Mouse (Mus musculus) kidney, embryonic 15.5 days (tissue): ENCODE results near the gene Vkorc1l1. TPM values are rescaled to one million over a fixed set of nuclear protein-coding genes. Genes with fewer than 3 reads are reported as not detected.
"Not testable (repeated sequence)": the region's sequence is repeated elsewhere in the genome, so short reads cannot be mapped to it uniquely, and the experiment has no call there.

ENCODE experiments used
- ATAC-seq: fragments of 200-750 bp; cut with Nextera tagmentation; replicated peaks from 2 replicates; pipeline ENCODE4 v1.8.0; 2017; ENCODE audit warnings: moderate TSS enrichment; ENCODE audit not compliant: low FRiP score
- H3K27ac ChIP-seq: fragments of 300-500 bp; sonication (generic); 2 replicates; pipeline ENCODE4 v1.5.1; 2015; ENCODE audit warnings: mild to moderate bottlenecking, inconsistent platforms
- H3K27me3 ChIP-seq: fragments of 300-500 bp; sonication (generic); 2 replicates; pipeline ENCODE4 v1.6.1; 2015; ENCODE audit warnings: inconsistent platforms
- H3K36me3 ChIP-seq: fragments of 300-500 bp; sonication (generic); 2 replicates; pipeline ENCODE4 v1.6.1; 2015; ENCODE audit warnings: inconsistent platforms
- H3K4me1 ChIP-seq: fragments of 300-500 bp; sonication (generic); 2 replicates; pipeline ENCODE4 v1.6.1; 2015; ENCODE audit warnings: inconsistent platforms
- H3K4me2 ChIP-seq: fragments of 300-500 bp; sonication (generic); 2 replicates; pipeline ENCODE4 v1.6.1; 2015; ENCODE audit warnings: moderate library complexity, mild to moderate bottlenecking, inconsistent platforms
- H3K4me3 ChIP-seq: fragments of 300-500 bp; sonication (generic); replicated peaks from 2 replicates; pipeline ENCODE4 v1.5.1; 2015; ENCODE audit warnings: mild to moderate bottlenecking, inconsistent platforms
- H3K9ac ChIP-seq: fragments of 300-500 bp; sonication (generic); 2 replicates; pipeline ENCODE4 v1.6.1; 2015; ENCODE audit warnings: mild to moderate bottlenecking, inconsistent platforms
- H3K9me3 ChIP-seq: fragments of 300-500 bp; sonication (generic); replicated peaks from 2 replicates; pipeline ENCODE4 v1.6.1; 2016; ENCODE audit warnings: inconsistent platforms
- WGBS: fragments of 180-500 bp; shearing (Covaris S2); methylation state at CpG from one replicate; pipeline ENCODE4 v1.1.7; 2015; ENCODE audit warnings: mixed read lengths; 5-methylcytosine and 5-hydroxymethylcytosine counted together
- polyA plus RNA-seq: library from polyadenylated mRNA; unstranded; fragments of >200 nt; fragmentation: Nextera tagmentation; extraction: Ambion mirVana; gene quantifications from 2 replicates; pipeline ENCODE4 v1.2.1, GENCODE M21; 2015

The Vkorc1l1 gene
- polyA plus RNA-seq, 1 experiment from 2014 or later, result 26.3 TPM

- Histone ChIP-seq H3K4me3 (no peak overlapping the region), H3K27me3 (no peaks in the 10 kb centered on the region), H3K4me1 (no peaks in the 10 kb centered on the region), H3K27ac (no peak overlapping the region), H3K9ac (no peak overlapping the region), H3K36me3 (no peaks in the 10 kb centered on the region), H3K9me3 (no peaks in the 10 kb centered on the region), H3K4me2 (no peak overlapping the region)
- 58% methylated on average over 8 of the region's 8 CpGs for whole genome bisulfite sequencing
- no peak for ATAC-seq
Observed at GRCm38 (mm10) chr5:129919320-129919719, 22.4 kb upstream of the Vkorc1l1 start.

GRCm38 (mm10) chr5:129921972-129922371 lies 19.8 kb upstream of the Vkorc1l1 start:
- H3K4me2 ChIP-seq, result no peak overlapping the region
- H3K27ac ChIP-seq, result no peak overlapping the region
- H3K4me3 ChIP-seq, result no peak overlapping the region
- no peak overlapping the region for H3K9ac ChIP-seq
- no peak for ATAC-seq
- no peaks in the 10 kb centered on the region for H3K36me3 ChIP-seq
- no peaks in the 10 kb centered on the region for H3K9me3 ChIP-seq
- H3K27me3 ChIP-seq, result no peaks in the 10 kb centered on the region
- WGBS, result 92% methylated on average over 4 of the region's 4 CpGs
- H3K4me1 ChIP-seq, result no peaks in the 10 kb centered on the region

- H3K4me3 ChIP-seq, result no peak overlapping the region
- no peaks in the 10 kb centered on the region for H3K4me1 ChIP-seq
- H3K9ac ChIP-seq, result no peak overlapping the region
- no peaks in the 10 kb centered on the region for H3K36me3 ChIP-seq
- no peaks in the 10 kb centered on the region for H3K9me3 ChIP-seq
- no peak overlapping the region for H3K27ac ChIP-seq
- no peak overlapping the region for H3K4me2 ChIP-seq
- WGBS, result 80% methylated on average over 8 of the region's 8 CpGs
- no peak for ATAC-seq
- no peaks in the 10 kb centered on the region for H3K27me3 ChIP-seq
Observed at GRCm38 (mm10) chr5:129924820-129925452, 16.8 kb upstream of the Vkorc1l1 start.

GRCm38 (mm10) chr5:129925933-129926332 lies 15.8 kb upstream of the Vkorc1l1 start:
- Histone ChIP-seq H3K36me3 (no peaks in the 10 kb centered on the region), H3K9ac (no peak overlapping the region), H3K9me3 (no peaks in the 10 kb centered on the region), H3K4me3 (no peak overlapping the region), H3K4me1 (no peaks in the 10 kb centered on the region), H3K4me2 (no peak overlapping the region), H3K27me3 (no peaks in the 10 kb centered on the region), H3K27ac (no peak overlapping the region)
- WGBS, result 58% methylated on average over 5 of the region's 5 CpGs
- ATAC-seq, result no peak

- Histone ChIP-seq H3K4me3 (no peak overlapping the region), H3K27me3 (no peaks in the 10 kb centered on the region), H3K9me3 (no peaks in the 10 kb centered on the region), H3K4me1 (no peaks in the 10 kb centered on the region), H3K36me3 (no peaks in the 10 kb centered on the region), H3K27ac (no peak overlapping the region), H3K9ac (no peak overlapping the region), H3K4me2 (no peak overlapping the region)
- ATAC-seq, result no peak
- 55% methylated on average over 9 of the region's 9 CpGs for WGBS
Observed at GRCm38 (mm10) chr5:129929924-129930855, 11.6 kb upstream of the Vkorc1l1 start.

GRCm38 (mm10) chr5:129936941-129937340 lies 4.8 kb upstream of the Vkorc1l1 start:
- Histone ChIP-seq H3K9me3 (no peaks in the 10 kb centered on the region), H3K27me3 (no peaks in the 10 kb centered on the region), H3K27ac (no peak overlapping the region), H3K4me1 (0 out of 2 replicates have a peak, but pooled peaks cover 5% of the 10 kb centered on the region), H3K4me3 (no peak overlapping the region), H3K36me3 (no peaks in the 10 kb centered on the region), H3K4me2 (no peak overlapping the region), H3K9ac (no peak overlapping the region)
- 48% methylated on average over 4 of the region's 4 CpGs for WGBS
- no peak for ATAC-seq

GRCm38 (mm10) chr5:129940281-129940680 lies 1.5 kb upstream of the Vkorc1l1 start:
- Histone ChIP-seq H3K4me1 (peaks cover 16% of the 10 kb centered on the region), H3K9me3 (no peaks in the 10 kb centered on the region), H3K4me2 (peak overlapping the region; percentile 55; the same call in 1 of the 2 replicates), H3K27ac (no peak overlapping the region), H3K9ac (no peak overlapping the region), H3K36me3 (peaks cover 4% of the 10 kb centered on the region; the same call in 1 of the 2 replicates), H3K4me3 (no peak overlapping the region), H3K27me3 (no peaks in the 10 kb centered on the region)
- WGBS, result 58% methylated on average over 2 of the region's 2 CpGs
- no peak for ATAC-seq

- H3K27ac ChIP-seq, result peak overlapping the region; percentile 59
- peaks cover 16% of the 10 kb centered on the region for H3K4me1 ChIP-seq
- H3K27me3 ChIP-seq, result no peaks in the 10 kb centered on the region
- H3K9ac ChIP-seq, result peak overlapping the region; percentile 15; the same call in 1 of the 2 replicates
- peak overlapping the region; percentile 93 for H3K4me3 ChIP-seq
- H3K36me3 ChIP-seq, result peaks cover 7% of the 10 kb centered on the region; the same call in 1 of the 2 replicates
- H3K4me2 ChIP-seq, result peak overlapping the region; percentile 55
- H3K9me3 ChIP-seq, result no peaks in the 10 kb centered on the region
- WGBS, result 3% methylated on average over 9 of the region's 9 CpGs
- peak; percentile 34; the same call in 1 of the 2 replicates for ATAC-seq
Observed at GRCm38 (mm10) chr5:129940736-129941494, 855 bp upstream of the Vkorc1l1 start.

- Histone ChIP-seq H3K9ac (peak overlapping the region; percentile 85), H3K4me3 (peak overlapping the region; percentile 93), H3K4me1 (peaks cover 16% of the 10 kb centered on the region), H3K4me2 (peak overlapping the region; percentile 74), H3K27ac (peak overlapping the region; percentile 75)
- ATAC-seq, result peak; percentile 50
- H3K9me3 ChIP-seq, H3K27me3 ChIP-seq, H3K36me3 ChIP-seq: not testable (repeated sequence)
- WGBS, result under 1% methylated on average over 49 of the region's 82 CpGs
Observed at GRCm38 (mm10) chr5:129942073-129942939, 536 bp downstream of the Vkorc1l1 start.

- Histone ChIP-seq H3K27me3 (no peaks in the 10 kb centered on the region), H3K9me3 (no peaks in the 10 kb centered on the region), H3K4me2 (0 out of 2 replicates have a peak overlapping the region, but pooled peaks have one; percentile 12), H3K27ac (no peak overlapping the region), H3K9ac (no peak overlapping the region), H3K4me3 (no peak overlapping the region; the same call in 1 of the 2 replicates), H3K4me1 (peaks cover 16% of the 10 kb centered on the region), H3K36me3 (peaks cover 7% of the 10 kb centered on the region; the same call in 1 of the 2 replicates)
- WGBS, result 72% methylated on average over 1 of the region's 1 CpGs
- no peak for ATAC-seq
Observed at GRCm38 (mm10) chr5:129943402-129943801, 1.6 kb downstream of the Vkorc1l1 start.

- H3K27ac ChIP-seq, result no peak overlapping the region
- H3K4me2 ChIP-seq, result no peak overlapping the region
- H3K9ac ChIP-seq, result no peak overlapping the region
- H3K27me3 ChIP-seq, result no peaks in the 10 kb centered on the region
- ATAC-seq, result no peak
- H3K9me3 ChIP-seq, result no peaks in the 10 kb centered on the region
- peaks cover 7% of the 10 kb centered on the region; the same call in 1 of the 2 replicates for H3K36me3 ChIP-seq
- no peak overlapping the region for H3K4me3 ChIP-seq
- H3K4me1 ChIP-seq, result peaks cover 11% of the 10 kb centered on the region
- WGBS, result 93% methylated on average over 2 of the region's 2 CpGs
Observed at GRCm38 (mm10) chr5:129947528-129948033, 5.8 kb downstream of the Vkorc1l1 start.
